Mouse (Mus musculus): ENCODE data around the gene Slc36a3. TPM values are rescaled to one million over a fixed set of nuclear protein-coding genes. Genes with fewer than 3 reads are reported as not detected.

Gene Slc36a3
- polyA plus RNA-seq (2015; fragmentation: Nextera tagmentation; extraction: Ambion mirVana), result not detected in 2 replicates

DNA sequence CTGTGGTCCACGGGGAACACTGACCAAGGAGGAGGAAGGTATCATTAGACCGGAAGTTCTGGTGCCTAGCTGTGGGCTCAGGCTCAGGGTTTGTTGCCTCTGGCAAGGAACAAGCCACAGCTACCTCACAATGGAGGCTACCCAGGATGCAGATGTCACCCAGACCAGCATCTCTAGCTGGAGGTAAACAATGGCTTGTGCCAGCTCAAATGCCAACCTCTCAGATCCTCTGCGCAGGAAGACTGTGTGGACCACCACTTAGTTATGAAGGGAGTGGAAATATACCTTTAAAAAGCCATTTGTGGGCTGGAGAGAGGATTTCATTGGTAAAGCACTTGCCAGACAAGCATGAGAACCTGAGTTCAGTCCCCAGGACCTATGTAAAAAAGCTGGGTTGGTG, at the start of gene Slc36a3:
Gene Slc36a3 (minus strand): TSS at position 101 of the 400 bp plus-strand sequence.
- H3K36me3 ChIP-seq, result no peaks in the 10 kb centered on the region
- H3K27me3 ChIP-seq, result no peaks in the 10 kb centered on the region
- no peak within 1 kb of the TSS for H3K27ac ChIP-seq (replicated peaks)
- no peaks in the 10 kb centered on the region for H3K9me3 ChIP-seq
- WGBS, result 89% methylated on average over 3 of the region's 3 CpGs
- no peak for ATAC-seq (ENCODE audit: low FRiP score, low read depth)
- no peak within 1 kb of the TSS for H3K4me2 ChIP-seq
- no peak within 1 kb of the TSS for H3K4me3 ChIP-seq
- H3K9ac ChIP-seq, result no peak within 1 kb of the TSS
- H3K4me1 ChIP-seq (replicated peaks), result no peaks in the 10 kb centered on the region

DNA sequence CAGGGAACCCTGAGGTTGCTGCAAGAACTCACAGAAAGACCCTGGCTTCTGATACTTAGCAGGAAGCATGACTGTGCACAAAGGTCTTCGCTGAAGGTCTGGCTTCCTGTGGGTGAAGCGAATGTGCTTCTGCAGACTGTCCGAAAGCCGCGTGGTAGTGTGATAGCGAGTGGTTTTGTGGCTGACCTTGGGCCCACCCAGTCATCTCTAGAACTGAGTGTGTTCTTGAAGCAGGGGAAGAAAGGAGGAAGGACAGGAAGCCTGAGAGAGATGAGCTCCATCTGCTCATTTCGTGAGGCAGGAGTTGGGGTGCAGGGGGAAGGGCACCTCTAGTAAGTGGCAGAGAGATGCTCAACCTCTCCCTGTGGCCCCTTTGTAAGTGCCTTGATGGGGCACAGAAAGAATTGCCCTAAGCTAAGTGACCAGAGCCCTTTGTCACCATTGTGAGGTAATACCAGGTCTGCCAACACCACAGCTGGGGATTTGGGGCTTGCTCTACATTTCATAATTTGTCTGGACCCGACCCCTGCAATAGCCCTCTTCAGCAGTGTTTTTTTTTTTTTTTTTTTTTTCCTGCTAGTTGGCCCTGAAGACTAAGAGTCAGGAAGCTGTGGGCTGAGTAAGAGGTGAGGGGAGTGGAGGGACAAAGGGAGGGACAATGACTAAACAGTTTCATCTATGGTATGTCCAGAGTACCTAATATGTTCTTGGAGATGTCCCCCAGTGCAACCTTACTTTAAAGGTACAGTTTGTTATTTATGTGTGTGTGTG, 46.4 kb upstream of the Slc36a3 start:
- Histone ChIP-seq H3K4me1 (replicated peaks) (no peaks in the 10 kb centered on the region), H3K9me3 (no peaks in the 10 kb centered on the region), H3K27me3 (0 out of 2 replicates have a peak, but pooled peaks cover 3% of the 10 kb centered on the region), H3K36me3 (no peaks in the 10 kb centered on the region), H3K4me3 (no peak overlapping the region), H3K9ac (no peak overlapping the region), H3K4me2 (no peak overlapping the region), H3K27ac (replicated peaks) (no peak overlapping the region)
- 84% methylated on average over 8 of the region's 8 CpGs for WGBS
- ATAC-seq (ENCODE audit: low FRiP score, low read depth), result no peak

DNA sequence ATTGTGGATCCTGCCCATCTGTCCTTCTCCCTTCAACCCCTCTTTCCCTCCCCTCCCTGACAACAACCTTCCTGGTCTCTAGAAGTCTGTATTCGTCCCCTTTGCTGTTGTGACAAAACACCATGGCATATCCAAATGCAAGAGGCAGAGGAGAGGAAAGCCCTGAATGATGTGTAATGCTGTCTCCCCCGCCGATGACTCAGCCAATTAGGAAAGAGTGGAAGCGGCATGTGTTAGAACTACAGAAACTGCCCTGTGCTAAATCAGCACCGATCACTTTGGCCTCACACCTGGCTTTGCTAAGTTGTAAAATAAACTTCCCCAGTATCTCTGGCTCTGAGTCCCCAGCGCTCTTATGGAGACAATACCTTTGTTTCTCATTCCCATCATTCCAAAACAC, 45.6 kb upstream of the Slc36a3 start:
- Histone ChIP-seq H3K27me3 (no peaks in the 10 kb centered on the region), H3K4me3 (no peak overlapping the region), H3K27ac (replicated peaks) (no peak overlapping the region), H3K4me2 (no peak overlapping the region), H3K9me3 (no peaks in the 10 kb centered on the region), H3K9ac (no peak overlapping the region), H3K4me1 (replicated peaks) (no peaks in the 10 kb centered on the region), H3K36me3 (no peaks in the 10 kb centered on the region)
- WGBS, result 77% methylated on average over 6 of the region's 6 CpGs
- ATAC-seq (ENCODE audit: low FRiP score, low read depth), result no peak

DNA sequence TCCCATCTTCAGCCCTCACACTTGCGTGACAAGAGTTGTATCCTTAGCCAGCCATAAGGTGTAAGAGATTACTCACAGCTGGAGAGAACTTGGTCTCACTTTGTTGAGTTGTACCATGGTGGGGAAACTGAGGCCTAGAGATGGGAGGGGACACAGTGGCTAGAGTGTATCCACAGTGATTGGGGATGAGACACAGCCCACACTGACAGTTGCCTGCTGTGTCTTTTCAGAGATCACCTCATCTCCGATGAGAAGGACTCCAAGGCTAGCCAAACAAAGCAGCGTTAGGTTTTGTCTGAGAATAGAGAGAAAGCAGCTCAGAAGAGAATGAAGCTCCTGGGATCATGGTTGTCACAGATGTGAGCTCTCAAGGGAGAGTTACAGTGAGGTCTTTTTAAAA, 38.7 kb upstream of the Slc36a3 start:
- 82% methylated on average over 3 of the region's 3 CpGs for WGBS
- Histone ChIP-seq H3K9me3 (no peaks in the 10 kb centered on the region), H3K36me3 (no peaks in the 10 kb centered on the region), H3K4me3 (no peak overlapping the region), H3K4me2 (no peak overlapping the region), H3K27ac (replicated peaks) (no peak overlapping the region), H3K9ac (no peak overlapping the region), H3K4me1 (replicated peaks) (no peaks in the 10 kb centered on the region), H3K27me3 (no peaks in the 10 kb centered on the region)
- no peak for ATAC-seq (ENCODE audit: low FRiP score, low read depth)

DNA sequence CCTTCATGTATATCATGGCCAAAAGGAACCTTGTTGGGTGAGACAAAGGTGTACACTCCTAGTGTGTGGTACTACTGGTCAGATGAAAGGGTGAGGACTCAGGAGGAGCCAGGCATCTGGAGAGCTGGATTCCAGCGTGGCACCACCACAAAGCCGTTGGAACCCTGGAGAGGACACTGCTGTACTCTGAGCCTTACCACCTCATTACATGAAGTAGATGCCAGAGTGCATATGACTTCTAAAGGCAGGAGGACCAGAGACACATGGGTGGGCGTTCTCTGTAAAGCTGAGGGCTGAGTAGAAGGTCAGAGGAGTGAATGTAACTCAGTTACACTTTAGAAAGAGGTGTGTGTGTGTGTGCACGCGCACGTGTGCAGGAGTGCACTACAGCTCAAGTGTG, 36.3 kb upstream of the Slc36a3 start:
- ATAC-seq (ENCODE audit: low FRiP score, low read depth), result no peak
- H3K4me1 ChIP-seq (replicated peaks), result no peaks in the 10 kb centered on the region
- H3K9me3 ChIP-seq, result no peaks in the 10 kb centered on the region
- 82% methylated on average over 6 of the region's 6 CpGs for WGBS
- no peak overlapping the region for H3K9ac ChIP-seq
- H3K4me2 ChIP-seq, result no peak overlapping the region
- H3K27ac ChIP-seq (replicated peaks), result no peak overlapping the region
- H3K36me3 ChIP-seq, result no peaks in the 10 kb centered on the region
- H3K27me3 ChIP-seq, result no peaks in the 10 kb centered on the region
- H3K4me3 ChIP-seq, result no peak overlapping the region

DNA sequence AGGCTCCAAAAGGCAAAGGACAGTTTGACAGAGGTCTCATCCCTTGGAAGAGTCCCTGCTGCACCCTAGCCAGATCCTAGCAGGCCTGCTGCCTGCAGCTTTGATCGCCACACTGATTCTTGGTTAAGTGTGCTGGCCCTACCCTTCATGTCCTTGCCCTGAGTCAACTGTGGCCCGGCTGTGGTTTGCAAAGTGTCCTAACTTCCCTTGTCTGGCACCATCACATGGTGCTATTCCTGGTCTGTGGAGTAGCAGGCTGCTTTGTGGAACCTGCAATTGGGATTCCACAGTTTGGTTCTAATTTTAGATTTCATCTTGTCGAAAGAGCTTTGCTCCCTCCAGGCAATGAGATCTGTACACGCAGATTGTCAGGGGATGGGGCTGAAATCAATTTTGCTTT, 35.8 kb upstream of the Slc36a3 start:
- no peaks in the 10 kb centered on the region for H3K9me3 ChIP-seq
- H3K4me3 ChIP-seq, result no peak overlapping the region
- H3K4me1 ChIP-seq (replicated peaks), result no peaks in the 10 kb centered on the region
- H3K27me3 ChIP-seq, result no peaks in the 10 kb centered on the region
- H3K9ac ChIP-seq, result no peak overlapping the region
- no peak overlapping the region for H3K27ac ChIP-seq (replicated peaks)
- H3K4me2 ChIP-seq, result no peak overlapping the region
- WGBS, result 81% methylated on average over 4 of the region's 4 CpGs
- H3K36me3 ChIP-seq, result no peaks in the 10 kb centered on the region
- no peak for ATAC-seq (ENCODE audit: low FRiP score, low read depth)

DNA sequence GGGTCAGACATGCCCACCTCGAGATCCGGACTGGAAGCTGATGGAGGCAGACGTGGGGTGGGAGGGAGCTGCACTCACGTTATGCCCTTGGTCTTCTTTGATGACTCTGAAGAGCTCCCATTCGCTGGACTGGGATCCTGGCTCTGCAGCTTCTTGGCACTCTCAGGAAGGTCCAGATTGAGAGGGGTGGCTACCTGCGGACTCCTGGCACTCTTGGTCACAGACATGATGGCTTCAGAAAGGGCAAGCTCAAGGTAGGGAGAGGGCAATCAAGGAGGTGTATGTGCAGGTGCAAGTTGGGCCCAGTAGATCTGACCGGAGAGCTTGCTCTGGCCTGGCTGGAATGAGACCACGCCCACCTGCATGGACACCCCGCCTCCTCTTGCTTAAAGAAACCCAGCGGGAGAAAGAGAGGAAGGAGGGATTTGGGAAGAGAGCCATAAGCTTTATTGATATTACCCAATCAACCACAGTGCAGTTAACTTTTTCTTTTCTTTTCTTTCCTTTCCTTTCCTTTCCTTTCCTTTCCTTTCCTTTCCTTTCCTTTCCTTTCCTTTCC, 33.3 kb upstream of the Slc36a3 start, which contains the start of gene Slc36a2:
Gene Slc36a2 (minus strand): TSS at position 345 of the 559 bp plus-strand sequence.
- H3K27me3 ChIP-seq, result no peaks in the 10 kb centered on the region
- H3K4me1 ChIP-seq (replicated peaks), result no peaks in the 10 kb centered on the region
- H3K9me3 ChIP-seq, result no peaks in the 10 kb centered on the region
- no peak within 1 kb of the TSS for H3K4me3 ChIP-seq
- no peak within 1 kb of the TSS for H3K27ac ChIP-seq (replicated peaks)
- ATAC-seq (ENCODE audit: low FRiP score, low read depth), result no peak
- H3K4me2 ChIP-seq, result no peak within 1 kb of the TSS
- no peaks in the 10 kb centered on the region for H3K36me3 ChIP-seq
- WGBS, result 28% methylated on average over 10 of the region's 10 CpGs
- no peak within 1 kb of the TSS for H3K9ac ChIP-seq

DNA sequence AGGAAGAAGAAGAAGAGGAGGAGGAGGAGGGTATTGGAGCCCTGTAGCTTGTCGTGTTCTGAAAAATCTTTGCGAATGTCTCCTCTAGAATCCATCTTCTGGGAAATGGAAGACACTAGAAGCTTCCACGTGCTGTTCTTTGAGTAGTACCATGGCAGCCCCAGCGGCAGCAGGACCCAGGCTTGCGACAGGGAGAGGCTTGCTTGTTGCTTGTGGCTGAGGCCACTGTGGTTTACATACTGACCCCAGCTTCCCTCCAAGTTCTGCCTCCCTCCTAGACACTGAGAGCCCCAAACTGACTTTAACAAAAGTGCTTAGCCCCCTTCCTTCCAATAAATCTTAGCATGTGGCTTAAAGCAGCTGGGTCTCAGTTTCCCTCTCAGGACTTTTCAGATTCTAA, 32.7 kb upstream of the Slc36a3 start:
- Histone ChIP-seq H3K9ac (no peak overlapping the region), H3K27me3 (no peaks in the 10 kb centered on the region), H3K4me3 (no peak overlapping the region), H3K9me3 (no peaks in the 10 kb centered on the region), H3K4me2 (no peak overlapping the region), H3K36me3 (no peaks in the 10 kb centered on the region), H3K27ac (replicated peaks) (no peak overlapping the region), H3K4me1 (replicated peaks) (no peaks in the 10 kb centered on the region)
- no peak for ATAC-seq (ENCODE audit: low FRiP score, low read depth)
- 84% methylated on average over 5 of the region's 5 CpGs for WGBS

DNA sequence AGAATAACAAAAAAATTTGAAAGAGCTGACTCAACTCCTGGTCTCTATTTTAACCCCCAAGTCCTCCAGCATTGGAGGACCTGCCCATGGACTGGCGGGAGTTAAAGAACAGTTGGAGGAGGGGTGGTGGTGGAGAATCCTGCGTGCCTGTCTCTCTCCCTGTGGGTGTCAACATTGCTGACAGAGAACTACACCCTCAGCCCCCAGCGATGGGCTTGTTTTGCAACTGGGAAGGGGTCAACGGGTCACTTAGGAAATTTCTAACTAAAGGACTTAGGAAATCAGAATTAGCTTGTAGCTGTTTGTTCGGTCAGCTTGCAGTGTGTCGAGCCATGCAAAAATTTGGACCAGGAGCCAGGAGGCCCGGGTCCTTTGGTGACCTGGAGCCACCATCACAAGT, 31.6 kb upstream of the Slc36a3 start:
- no peaks in the 10 kb centered on the region for H3K27me3 ChIP-seq
- H3K27ac ChIP-seq (replicated peaks), result no peak overlapping the region
- no peaks in the 10 kb centered on the region for H3K9me3 ChIP-seq
- ATAC-seq (ENCODE audit: low FRiP score, low read depth), result no peak
- 68% methylated on average over 7 of the region's 7 CpGs for WGBS
- no peak overlapping the region for H3K4me3 ChIP-seq
- H3K36me3 ChIP-seq, result no peaks in the 10 kb centered on the region
- H3K9ac ChIP-seq, result no peak overlapping the region
- no peaks in the 10 kb centered on the region for H3K4me1 ChIP-seq (replicated peaks)
- no peak overlapping the region for H3K4me2 ChIP-seq

DNA sequence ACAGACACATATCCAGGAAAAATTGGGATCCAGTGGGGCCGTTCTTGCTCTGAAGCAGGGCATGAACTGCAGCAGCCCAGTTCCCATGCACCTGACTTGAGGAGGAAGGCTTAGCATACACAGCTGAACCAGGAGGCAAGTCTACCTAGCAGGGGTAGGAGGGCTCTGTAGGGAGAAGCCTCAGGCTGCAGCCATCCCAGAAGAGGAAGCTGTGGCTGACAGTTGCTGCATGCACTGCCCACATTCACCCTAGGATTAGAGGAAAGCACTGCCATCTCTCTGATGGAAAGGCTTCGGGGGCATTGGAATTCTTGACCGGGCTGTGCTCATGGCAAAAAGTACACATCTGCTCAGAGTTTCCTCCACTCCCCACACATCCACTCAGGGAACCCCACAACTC, 28.3 kb upstream of the Slc36a3 start:
- H3K27ac ChIP-seq (replicated peaks), result no peak overlapping the region
- H3K4me2 ChIP-seq, result no peak overlapping the region
- ATAC-seq (ENCODE audit: low FRiP score, low read depth), result no peak
- no peaks in the 10 kb centered on the region for H3K4me1 ChIP-seq (replicated peaks)
- H3K4me3 ChIP-seq, result no peak overlapping the region
- no peaks in the 10 kb centered on the region for H3K9me3 ChIP-seq
- H3K36me3 ChIP-seq, result no peaks in the 10 kb centered on the region
- H3K9ac ChIP-seq, result no peak overlapping the region
- no peaks in the 10 kb centered on the region for H3K27me3 ChIP-seq
- 91% methylated on average over 3 of the region's 3 CpGs for whole genome bisulfite sequencing

DNA sequence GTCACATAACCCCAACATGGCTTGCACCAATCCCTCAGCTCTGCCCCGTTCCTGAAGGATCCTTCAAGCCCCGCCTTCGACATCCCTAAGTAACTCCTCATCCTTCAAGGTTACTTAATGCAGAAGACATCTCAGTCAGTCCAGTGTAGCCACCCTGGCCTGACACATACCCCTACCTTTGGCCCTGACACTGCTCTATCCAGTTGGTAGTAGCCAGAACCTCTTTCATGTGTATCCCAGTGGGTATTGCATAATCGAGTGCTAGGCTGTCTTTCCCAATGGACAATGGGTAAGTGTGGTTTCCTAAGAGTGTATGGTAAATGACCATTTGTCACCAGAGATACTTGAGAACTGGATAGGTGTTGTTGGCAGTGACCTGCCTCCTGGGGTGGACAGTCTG, 27.3 kb upstream of the Slc36a3 start:
- H3K27ac ChIP-seq (replicated peaks), result no peak overlapping the region
- no peak for ATAC-seq (ENCODE audit: low FRiP score, low read depth)
- no peak overlapping the region for H3K4me3 ChIP-seq
- WGBS, result 85% methylated on average over 4 of the region's 4 CpGs
- H3K4me1 ChIP-seq (replicated peaks), result no peaks in the 10 kb centered on the region
- no peak overlapping the region for H3K9ac ChIP-seq
- H3K9me3 ChIP-seq, result no peaks in the 10 kb centered on the region
- no peaks in the 10 kb centered on the region for H3K27me3 ChIP-seq
- no peak overlapping the region for H3K4me2 ChIP-seq
- H3K36me3 ChIP-seq, result no peaks in the 10 kb centered on the region

DNA sequence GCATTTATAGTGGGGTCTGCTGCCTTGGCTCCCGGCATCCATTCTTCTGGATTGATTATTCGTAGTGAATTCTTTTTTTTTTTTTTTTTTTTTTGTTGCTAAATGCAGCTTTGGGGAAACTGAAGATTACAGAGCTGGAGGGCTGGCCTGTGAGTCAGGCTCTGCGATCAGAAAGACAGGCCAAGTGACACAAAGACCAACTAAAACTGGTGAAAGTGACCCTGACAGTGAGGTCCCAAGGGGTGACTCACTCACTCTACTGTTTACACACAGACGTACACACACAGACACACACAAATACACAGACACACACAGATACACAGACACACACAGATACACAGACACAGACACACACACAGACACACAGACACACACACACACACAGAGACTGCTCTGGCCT, 19.0 kb upstream of the Slc36a3 start:
- no peaks in the 10 kb centered on the region for H3K4me1 ChIP-seq (replicated peaks)
- H3K9ac ChIP-seq, result no peak overlapping the region
- ATAC-seq (ENCODE audit: low FRiP score, low read depth), result no peak
- no peak overlapping the region for H3K4me2 ChIP-seq
- WGBS, result 81% methylated on average over 4 of the region's 4 CpGs
- no peak overlapping the region for H3K27ac ChIP-seq (replicated peaks)
- H3K4me3 ChIP-seq, result no peak overlapping the region
- no peaks in the 10 kb centered on the region for H3K36me3 ChIP-seq
- H3K9me3 ChIP-seq, result no peaks in the 10 kb centered on the region
- H3K27me3 ChIP-seq, result no peaks in the 10 kb centered on the region

DNA sequence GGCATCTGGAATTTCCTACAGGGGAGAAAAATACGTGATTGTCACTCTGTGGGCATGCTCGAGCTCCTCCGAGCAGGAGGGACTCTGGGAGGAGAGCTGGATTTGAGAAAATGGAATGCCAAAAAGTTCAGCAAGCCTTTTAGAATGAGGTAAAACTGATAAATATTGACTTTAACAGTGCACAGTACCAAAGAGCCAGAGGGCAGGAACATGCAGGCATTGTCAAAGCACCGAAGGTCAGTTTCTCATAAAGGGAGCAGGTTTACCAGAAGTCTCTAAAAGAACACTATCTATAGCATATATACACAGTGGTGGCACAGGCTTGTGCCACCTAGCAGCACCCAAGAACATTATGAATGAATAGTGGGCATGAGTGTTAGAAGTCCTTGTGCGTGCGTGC, 17.4 kb upstream of the Slc36a3 start:
- H3K4me3 ChIP-seq, result no peak overlapping the region
- H3K4me1 ChIP-seq (replicated peaks), result no peaks in the 10 kb centered on the region
- no peak for ATAC-seq (ENCODE audit: low FRiP score, low read depth)
- H3K9ac ChIP-seq, result no peak overlapping the region
- 88% methylated on average over 6 of the region's 6 CpGs for WGBS
- no peaks in the 10 kb centered on the region for H3K9me3 ChIP-seq
- no peaks in the 10 kb centered on the region for H3K27me3 ChIP-seq
- H3K36me3 ChIP-seq, result no peaks in the 10 kb centered on the region
- H3K4me2 ChIP-seq, result no peak overlapping the region
- H3K27ac ChIP-seq (replicated peaks), result no peak overlapping the region

All from hindbrain, embryonic 15.5 days (tissue).